Mouse (Mus musculus) R1 (cell line): Measurements from ENCODE around the gene Kitl.

Experiments used
- DNase-seq: peaks from one replicate; pipeline ENCODE4 v3.0.0-alpha.2; 2018; ENCODE audit warnings: low read depth, low spot score

Gene Kitl

GRCm38 (mm10) chr10:100026778-100027177 lies 11.3 kb downstream of the Kitl start:
- no peak for DNase-seq

GRCm38 (mm10) chr10:100030385-100030784 lies 15.0 kb downstream of the Kitl start:
- DNase-seq = no peak

GRCm38 (mm10) chr10:100030980-100031516 lies 15.6 kb downstream of the Kitl start:
- DNase-seq = no peak

- no peak for DNase-seq
Measured at GRCm38 (mm10) chr10:100031631-100032030, 16.2 kb downstream of the Kitl start.

- no peak for DNase-seq
Measured at GRCm38 (mm10) chr10:100032566-100032965, 17.1 kb downstream of the Kitl start.

GRCm38 (mm10) chr10:100036021-100036420 lies 20.6 kb downstream of the Kitl start:
- DNase-seq = no peak

- peak; percentile 66 for DNase-seq
Measured at GRCm38 (mm10) chr10:100038342-100038898, 23.0 kb downstream of the Kitl start.

GRCm38 (mm10) chr10:100038994-100039393 lies 23.6 kb downstream of the Kitl start:
- DNase-seq = no peak

GRCm38 (mm10) chr10:100043748-100044147 lies 28.3 kb downstream of the Kitl start:
- DNase-seq = no peak

- no peak for DNase-seq
Measured at GRCm38 (mm10) chr10:100044153-100044552, 28.7 kb downstream of the Kitl start.

- DNase-seq = no peak
Measured at GRCm38 (mm10) chr10:100051146-100051783, 35.8 kb downstream of the Kitl start.

GRCm38 (mm10) chr10:100052404-100052803 lies 37.0 kb downstream of the Kitl start:
- DNase-seq = no peak

- no peak for DNase-seq
Measured at GRCm38 (mm10) chr10:100052911-100053310, 37.5 kb downstream of the Kitl start.

GRCm38 (mm10) chr10:100054006-100054405 lies 38.6 kb downstream of the Kitl start:
- DNase-seq = no peak

- DNase-seq = no peak
Measured at GRCm38 (mm10) chr10:100055082-100055481, 39.7 kb downstream of the Kitl start.

GRCm38 (mm10) chr10:100057106-100057623 lies 41.7 kb downstream of the Kitl start:
- no peak for DNase-seq

- no peak for DNase-seq
Measured at GRCm38 (mm10) chr10:100059356-100059755, 43.9 kb downstream of the Kitl start.

- DNase-seq = peak; percentile 84
Measured at GRCm38 (mm10) chr10:100065529-100066301, 50.3 kb downstream of the Kitl start.

- peak; percentile 50 for DNase-seq
Measured at GRCm38 (mm10) chr10:100066374-100066773, 50.9 kb downstream of the Kitl start.

GRCm38 (mm10) chr10:100072641-100073040 lies 57.2 kb downstream of the Kitl start:
- no peak for DNase-seq

GRCm38 (mm10) chr10:100073092-100073491 lies 57.7 kb downstream of the Kitl start:
- DNase-seq = no peak

GRCm38 (mm10) chr10:100101115-100101514 lies 85.7 kb downstream of the Kitl start:
- no peak for DNase-seq
